10 mouse cellular contexts compared by ENCODE assay signal in the genomic region with DNA sequence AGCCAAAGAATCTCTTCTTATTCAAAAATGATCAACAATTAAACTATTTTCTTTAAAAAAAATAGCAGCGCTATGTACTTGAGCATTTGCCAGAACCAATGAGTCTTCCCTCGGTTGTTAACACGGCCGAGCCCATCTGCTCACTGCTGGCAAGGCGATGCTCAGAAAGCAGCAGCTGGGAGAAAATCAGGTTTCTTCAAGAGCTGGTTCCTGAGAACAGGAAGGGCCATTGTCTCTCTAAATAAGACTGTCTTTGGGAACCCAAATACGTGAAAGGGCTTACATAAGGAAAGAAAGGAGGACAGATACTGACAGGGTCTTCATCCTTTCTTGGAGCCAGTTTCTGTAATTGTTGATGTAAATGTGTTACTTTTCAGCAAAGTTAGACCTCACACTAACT.
A peak's percentile ranks its signal among the peaks of the same experiment; 100 is the strongest.
DNase-seq lines count a peak whose midpoint lies in the region; ATAC-seq and TF ChIP-seq lines count a peak whose summit lies in the region.
"Had no signal": no experiment of that assay in that cellular context is flagged by ENCODE, and none has a peak within 500 bp of the region (broad histone marks: within the 10 kb centered on the region; RNA-seq: fewer than 3 reads in every experiment).

No protein-coding gene starts in this region.

- peak overlapping the region; percentile 1; the same call in 1 of the 2 replicates for H3K4me3 ChIP-seq in layer of hippocampus, adult 2 months
- no peak overlapping the region for H3K4me3 ChIP-seq in forebrain, embryonic 14.5 days (ENCODE audit: low read depth, low read length)
- no peak overlapping the region for H3K4me3 ChIP-seq in intestine, embryonic 14.5 days (ENCODE audit: low read depth, low read length)
- H3K4me3 ChIP-seq in neural tube, embryonic 15.5 days (replicated peaks) = 0 out of 2 replicates have a peak overlapping the region, but pooled peaks have one; percentile 4
- H3K4me3 ChIP-seq: lung, embryonic 15.5 days had no signal

- H3K4me2 ChIP-seq in forebrain, embryonic 14.5 days (ENCODE audit: low read length) = no peak overlapping the region; the same call in 1 of the 2 replicates
- H3K4me2 ChIP-seq in intestine, embryonic 14.5 days (ENCODE audit: low read length) = no peak overlapping the region
- H3K4me2 ChIP-seq in neural tube, embryonic 15.5 days = 0 out of 2 replicates have a peak overlapping the region, but pooled peaks have one; percentile 1
- H3K4me2 ChIP-seq: lung, embryonic 15.5 days had no signal

- H3K9ac ChIP-seq in forebrain, embryonic 14.5 days (ENCODE audit: low read length) = no peak overlapping the region
- H3K9ac ChIP-seq in intestine, embryonic 14.5 days (ENCODE audit: low read length) = no peak overlapping the region
- H3K9ac ChIP-seq in neural tube, embryonic 15.5 days (replicated peaks) = no peak overlapping the region
- H3K9ac ChIP-seq: lung, embryonic 15.5 days had no signal

- no peaks in the 10 kb centered on the region for H3K36me3 ChIP-seq in forebrain, embryonic 14.5 days (ENCODE audit: control insufficient read depth, insufficient read depth, low read length)
- H3K36me3 ChIP-seq in intestine, embryonic 14.5 days (ENCODE audit: control insufficient read depth, insufficient read depth, low read length) = no peaks in the 10 kb centered on the region
- no peaks in the 10 kb centered on the region for H3K36me3 ChIP-seq in neural tube, embryonic 15.5 days
- H3K36me3 ChIP-seq: lung, embryonic 15.5 days had no signal

- peak; percentile 68 for ATAC-seq in forebrain, embryonic 14.5 days
- no peak for ATAC-seq in intestine, embryonic 14.5 days (replicated peaks; ENCODE audit: low FRiP score, low TSS enrichment, low read depth)
- peak; percentile 26; the same call in 1 of the 2 replicates for ATAC-seq in neural tube, embryonic 15.5 days (ENCODE audit: low FRiP score)

- no peaks in the 10 kb centered on the region for H3K27me3 ChIP-seq in forebrain, embryonic 14.5 days (replicated peaks; ENCODE audit: control insufficient read depth, insufficient read depth, low read length)
- H3K27me3 ChIP-seq in intestine, embryonic 14.5 days (replicated peaks; ENCODE audit: control insufficient read depth, insufficient read depth, low read length) = no peaks in the 10 kb centered on the region
- no peaks in the 10 kb centered on the region for H3K27me3 ChIP-seq in neural tube, embryonic 15.5 days (replicated peaks)
- H3K27me3 ChIP-seq: lung, embryonic 15.5 days had no signal

- H3K27ac ChIP-seq in layer of hippocampus, adult 2 months = peak overlapping the region; percentile 74
- H3K27ac ChIP-seq in forebrain, embryonic 14.5 days (ENCODE audit: low read depth, low read length) = peak overlapping the region; percentile 44; the same call in 1 of the 2 replicates
- peak overlapping the region; percentile 67; the same call in 1 of the 2 replicates for H3K27ac ChIP-seq in intestine, embryonic 14.5 days (ENCODE audit: low read depth)
- peak overlapping the region; percentile 74 for H3K27ac ChIP-seq in neural tube, embryonic 15.5 days (replicated peaks)
- H3K27ac ChIP-seq: lung, embryonic 15.5 days had no signal

- H3K4me1 ChIP-seq in forebrain, embryonic 14.5 days (ENCODE audit: control insufficient read depth, insufficient read depth, low read length) = peaks cover 33% of the 10 kb centered on the region
- peaks cover 19% of the 10 kb centered on the region for H3K4me1 ChIP-seq in intestine, embryonic 14.5 days (replicated peaks; ENCODE audit: control insufficient read depth, insufficient read depth, low read length)
- H3K4me1 ChIP-seq in neural tube, embryonic 15.5 days = peaks cover 45% of the 10 kb centered on the region

- no peak for DNase-seq in layer of hippocampus, adult 2 months (ENCODE audit: low spot score in 2 of 2)
- DNase-seq in layer of hippocampus, adult 9-10 months (ENCODE audit: low spot score) = no peak
- DNase-seq in forebrain, embryonic 14.5 days (ENCODE audit: low spot score) = peak; percentile 86
- DNase-seq in intestine, embryonic 14.5 days (ENCODE audit: low spot score) = no peak
- no peak for DNase-seq in urinary bladder, postnatal 10 days (ENCODE audit: low spot score)
- no peak for DNase-seq in spleen, adult 12 weeks (ENCODE audit: low spot score)
- DNase-seq: kidney, postnatal 36 days; right cerebral cortex, postnatal 25 days had no signal

- no peaks in the 10 kb centered on the region for H3K9me3 ChIP-seq in forebrain, embryonic 14.5 days (replicated peaks; ENCODE audit: control insufficient read depth, low read length)
- H3K9me3 ChIP-seq in intestine, embryonic 14.5 days (ENCODE audit: control insufficient read depth, low read length) = no peaks in the 10 kb centered on the region
- no peaks in the 10 kb centered on the region for H3K9me3 ChIP-seq in neural tube, embryonic 15.5 days (replicated peaks)
- H3K9me3 ChIP-seq: lung, embryonic 15.5 days had no signal

- TF ChIP-seq CTCF in layer of hippocampus, adult 2 months (conservative IDR thresholded peaks at IDR 0.05) = no peak

- WGBS in forebrain, embryonic 14.5 days = 6% methylated on average over 6 of the region's 6 CpGs
- WGBS in intestine, embryonic 14.5 days = 26% methylated on average over 6 of the region's 6 CpGs
- WGBS in neural tube, embryonic 15.5 days = 7% methylated on average over 6 of the region's 6 CpGs

Comparison
In these comparisons a context has a peak if more than half of its experiments do, and no peak if none do; other contexts are left out.
1. H3K4me3 ChIP-seq: peak in layer of hippocampus, adult 2 months (single experiment) and neural tube, embryonic 15.5 days (single experiment); none in forebrain, embryonic 14.5 days (single experiment) and intestine, embryonic 14.5 days (single experiment).
2. Peak in every context shown above with its lines, with median percentiles within 50 percentile points of each other: H3K27ac ChIP-seq.